Mouse (Mus musculus) lung, postnatal 0 days (tissue): ENCODE measurements around the gene Braf. TPM values are rescaled to one million over a fixed set of nuclear protein-coding genes. Genes with fewer than 3 reads are reported as not detected.

ENCODE experiments used
- ATAC-seq: fragments of 200-750 bp; cut with Nextera tagmentation; 2 replicates; pipeline ENCODE4 v1.8.0; 2017; ENCODE audit warnings: moderate library complexity
- DNase-seq: peaks from one replicate; pipeline ENCODE4 v3.0.0-alpha.2; 2016; ENCODE audit warnings: low spot score
- H3K27ac ChIP-seq: fragments of 300-500 bp; sonication (generic); 2 replicates; pipeline ENCODE4 v1.5.1; 2014; ENCODE audit warnings: antibody characterized with exemption, mild to moderate bottlenecking, low read length, mixed read lengths
- H3K27me3 ChIP-seq: fragments of 300-500 bp; sonication (generic); replicated peaks from 2 replicates; pipeline ENCODE4 v1.6.1; 2014; ENCODE audit warnings: low read length, mixed read lengths; ENCODE audit not compliant: insufficient read depth
- H3K36me3 ChIP-seq: fragments of 300-500 bp; sonication (generic); 2 replicates; pipeline ENCODE4 v1.6.1; 2014; ENCODE audit warnings: low read length, mixed read lengths; ENCODE audit not compliant: insufficient read depth
- H3K4me1 ChIP-seq: fragments of 300-500 bp; sonication (generic); 2 replicates; pipeline ENCODE4 v1.6.1; 2014; ENCODE audit warnings: antibody characterized with exemption, low read depth, low read length, mixed read lengths; ENCODE audit not compliant: insufficient read depth
- H3K4me2 ChIP-seq: fragments of 300-500 bp; sonication (generic); replicated peaks from 2 replicates; pipeline ENCODE4 v1.6.1; 2014; ENCODE audit warnings: low read depth, mild to moderate bottlenecking, low read length, moderate library complexity, mixed read lengths
- H3K4me3 ChIP-seq: fragments of 300-500 bp; sonication (generic); 2 replicates; pipeline ENCODE4 v1.5.1; 2014; ENCODE audit warnings: low read depth, low read length
- H3K9ac ChIP-seq: fragments of 300-500 bp; sonication (generic); replicated peaks from 2 replicates; pipeline ENCODE4 v1.6.1; 2014; ENCODE audit warnings: low read depth, mild to moderate bottlenecking
- H3K9me3 ChIP-seq: fragments of 300-500 bp; sonication (generic); 2 replicates; pipeline ENCODE4 v1.6.1; 2016; ENCODE audit warnings: low read length, mixed read lengths
- CTCF ChIP-seq: IDR thresholded peaks from 2 replicates; pipeline ENCODE4 v1.5.1; 2016; ENCODE audit warnings: antibody characterized with exemption, mild to moderate bottlenecking
- EP300 ChIP-seq: IDR thresholded peaks from 2 replicates; pipeline ENCODE4 v1.6.1; 2016; ENCODE audit warnings: antibody characterized with exemption, mild to moderate bottlenecking, control low read depth
- WGBS: fragments of 180-500 bp; shearing (Covaris S2); extraction: QIAGEN DNeasy Blood & Tissue Kit; methylation state at CpG from one replicate; pipeline ENCODE4 v1.1.7; 2014; 5-methylcytosine and 5-hydroxymethylcytosine counted together
- polyA plus RNA-seq: library from polyadenylated mRNA; unstranded; fragments of >200 nt; fragmentation: Nextera tagmentation; extraction: Ambion mirVana; gene quantifications from 2 replicates; pipeline ENCODE4 v1.2.1, GENCODE M21; 2015

Gene Braf
- polyA plus RNA-seq, 1 experiment from 2014 or later, result 8.1 TPM

GRCm38 (mm10) chr6:39675081-39675480 is 50.2 kb downstream of the Braf start:
- H3K4me2 ChIP-seq, result no peak overlapping the region
- TF ChIP-seq CTCF (no peak), EP300 (no peak)
- DNase-seq (no peak), ATAC-seq (no peak)
- peaks cover 5% of the 10 kb centered on the region for H3K36me3 ChIP-seq
- H3K9me3 ChIP-seq, result no peaks in the 10 kb centered on the region
- no peak overlapping the region for H3K27ac ChIP-seq
- 83% methylated on average over 7 of the region's 7 CpGs for WGBS
- no peaks in the 10 kb centered on the region for H3K27me3 ChIP-seq
- H3K9ac ChIP-seq, result no peak overlapping the region
- no peak overlapping the region for H3K4me3 ChIP-seq
- H3K4me1 ChIP-seq, result no peaks in the 10 kb centered on the region

DNA sequence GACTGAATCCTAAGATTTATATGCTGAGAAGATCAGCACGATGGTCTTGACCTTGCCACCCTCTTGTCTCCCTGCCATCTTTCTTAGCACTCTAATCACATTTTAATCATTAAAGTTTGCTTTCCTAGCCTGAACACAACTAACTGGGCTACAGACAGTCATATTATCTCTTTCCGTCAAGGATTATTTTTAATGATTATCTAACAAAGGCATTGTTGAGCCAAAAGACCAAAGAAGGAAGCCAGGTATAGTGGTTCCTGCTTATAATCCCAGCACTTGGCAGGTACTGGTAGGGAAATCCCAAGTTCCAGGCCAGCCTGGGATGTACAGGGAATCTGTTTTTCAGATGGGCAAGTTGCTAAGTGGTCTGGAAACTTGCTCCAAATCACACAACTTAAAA is 114.0 kb downstream of the Braf start:
- 87% methylated on average over 2 of the region's 2 CpGs for WGBS
- H3K4me2 ChIP-seq, result no peak overlapping the region

DNA sequence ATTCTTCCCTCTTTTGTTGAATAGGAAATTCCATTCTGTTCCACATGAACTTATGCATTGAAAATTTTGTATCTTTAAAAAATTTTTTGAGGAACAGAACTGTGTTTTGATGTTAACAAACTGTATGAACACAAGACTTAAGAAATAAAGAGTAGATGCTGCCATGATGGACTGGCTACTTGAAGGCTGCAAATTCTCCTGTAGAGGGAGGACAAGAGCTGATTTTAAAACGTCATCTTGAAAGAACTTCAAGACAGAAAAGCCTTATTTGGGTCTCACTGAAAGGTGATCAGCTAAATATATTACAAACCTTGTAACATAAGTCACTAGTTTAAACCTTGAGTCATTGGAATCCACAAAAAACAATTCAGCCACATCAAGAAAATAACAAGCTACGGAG is 115.1 kb downstream of the Braf start:
- no peak overlapping the region for H3K27ac ChIP-seq
- DNase-seq (no peak), ATAC-seq (no peak)
- no peak overlapping the region for H3K9ac ChIP-seq
- peaks cover 11% of the 10 kb centered on the region for H3K36me3 ChIP-seq
- TF ChIP-seq EP300 (no peak), CTCF (peak; percentile 36)
- no peaks in the 10 kb centered on the region for H3K4me1 ChIP-seq
- H3K27me3 ChIP-seq, result no peaks in the 10 kb centered on the region
- H3K9me3 ChIP-seq, result no peaks in the 10 kb centered on the region
- no peak overlapping the region for H3K4me3 ChIP-seq
- WGBS, result 67% methylated on average over 2 of the region's 2 CpGs
- H3K4me2 ChIP-seq, result no peak overlapping the region

More for the DNA sequence above, 114.0 kb downstream of the Braf start:
- H3K9ac ChIP-seq, result no peak overlapping the region
- no peak for ATAC-seq
- H3K27ac ChIP-seq, result no peak overlapping the region
- no peaks in the 10 kb centered on the region for H3K27me3 ChIP-seq
- TF ChIP-seq EP300 (no peak), CTCF (no peak)
- H3K4me3 ChIP-seq, result no peak overlapping the region
- no peaks in the 10 kb centered on the region for H3K9me3 ChIP-seq
- DNase-seq, result no peak
- no peaks in the 10 kb centered on the region for H3K4me1 ChIP-seq
- H3K36me3 ChIP-seq, result peaks cover 20% of the 10 kb centered on the region

DNA sequence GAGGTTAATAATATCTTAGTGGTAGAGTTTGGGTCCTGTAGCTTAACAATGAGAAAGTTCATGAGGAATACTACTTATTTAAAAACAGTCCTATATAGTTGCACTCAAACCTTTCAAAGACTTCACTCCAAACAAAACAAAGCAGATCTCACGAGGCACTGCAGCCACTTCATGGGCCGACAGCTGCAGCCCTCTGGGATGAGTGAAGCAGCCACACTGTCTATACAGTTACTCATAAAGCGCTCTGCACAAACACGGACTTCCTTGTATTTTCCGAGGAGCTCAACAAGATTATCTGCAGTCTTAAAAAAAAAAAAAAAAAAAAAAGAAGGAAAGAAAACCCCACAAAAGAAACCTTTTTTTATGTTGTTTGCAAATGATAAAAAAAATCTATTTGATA is 117.9 kb downstream of the Braf start:
- TF ChIP-seq CTCF, result no peak
- TF ChIP-seq EP300, result no peak
- WGBS, result 63% methylated on average over 5 of the region's 5 CpGs
- H3K9ac ChIP-seq, result no peak overlapping the region
- H3K4me1 ChIP-seq, result no peaks in the 10 kb centered on the region
- peaks cover 3% of the 10 kb centered on the region; the same call in 1 of the 2 replicates for H3K36me3 ChIP-seq
- H3K4me3 ChIP-seq, result no peak overlapping the region
- DNase-seq (no peak), ATAC-seq (no peak)
- no peaks in the 10 kb centered on the region for H3K9me3 ChIP-seq
- no peaks in the 10 kb centered on the region for H3K27me3 ChIP-seq
- H3K27ac ChIP-seq, result no peak overlapping the region
- no peak overlapping the region for H3K4me2 ChIP-seq

DNA sequence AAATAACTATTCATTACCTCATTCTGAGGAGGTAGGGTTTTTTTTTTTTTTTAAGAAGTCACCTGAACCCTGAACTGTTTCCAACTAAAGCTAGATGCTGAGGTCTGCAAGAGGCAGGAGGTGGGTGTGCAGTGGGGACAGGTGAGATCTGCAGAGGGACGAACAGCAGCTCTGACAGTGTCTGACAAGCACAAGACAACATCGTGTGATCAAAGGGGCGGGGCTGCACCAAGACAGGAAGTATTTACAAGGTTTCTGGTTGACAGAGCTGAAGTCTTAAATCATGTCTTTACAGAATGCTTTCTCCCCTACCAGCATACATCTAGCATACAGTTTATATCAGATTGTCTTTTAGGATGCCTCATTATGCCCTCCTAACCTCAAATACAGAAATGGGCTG is 118.4 kb downstream of the Braf start:
- H3K4me2 ChIP-seq, result no peak overlapping the region
- no peaks in the 10 kb centered on the region for H3K9me3 ChIP-seq
- no peaks in the 10 kb centered on the region for H3K4me1 ChIP-seq
- no peak overlapping the region for H3K27ac ChIP-seq
- no peak for DNase-seq
- no peak overlapping the region for H3K4me3 ChIP-seq
- TF ChIP-seq CTCF (no peak), EP300 (no peak)
- WGBS, result 54% methylated on average over 3 of the region's 3 CpGs
- ATAC-seq, result no peak
- no peak overlapping the region for H3K9ac ChIP-seq
- no peaks in the 10 kb centered on the region for H3K27me3 ChIP-seq
- peaks cover 3% of the 10 kb centered on the region; the same call in 1 of the 2 replicates for H3K36me3 ChIP-seq

DNA sequence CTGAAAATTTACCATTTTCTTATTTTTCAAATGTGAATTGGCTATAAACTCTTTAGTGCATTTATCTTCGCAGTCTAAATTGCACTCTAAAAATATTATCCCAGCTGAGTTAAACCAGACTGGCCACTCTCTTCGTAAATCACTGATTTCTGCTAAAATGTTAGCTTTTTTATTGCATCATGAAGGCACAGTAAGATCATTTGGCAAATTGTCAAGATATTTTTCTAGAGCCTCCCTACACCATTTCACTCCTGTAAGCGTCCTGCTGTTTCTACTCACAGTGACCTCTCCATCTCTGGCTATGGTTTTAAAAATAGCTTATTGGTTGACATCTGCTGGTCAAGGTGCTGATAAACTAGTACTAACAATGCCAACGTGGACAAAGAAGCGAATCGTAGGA is 119.2 kb downstream of the Braf start:
- WGBS, result 50% methylated on average over 6 of the region's 6 CpGs
- Histone ChIP-seq H3K27ac (no peak overlapping the region), H3K9me3 (no peaks in the 10 kb centered on the region), H3K36me3 (peaks cover 3% of the 10 kb centered on the region; the same call in 1 of the 2 replicates), H3K4me3 (no peak overlapping the region), H3K9ac (no peak overlapping the region), H3K27me3 (no peaks in the 10 kb centered on the region), H3K4me1 (no peaks in the 10 kb centered on the region), H3K4me2 (no peak overlapping the region)
- ATAC-seq (peak; percentile 32; the same call in 1 of the 2 replicates), DNase-seq (peak; percentile 76)
- TF ChIP-seq CTCF (no peak), EP300 (no peak)

- Histone ChIP-seq H3K4me2 (no peak overlapping the region), H3K27ac (no peak overlapping the region), H3K9ac (no peak overlapping the region), H3K27me3 (no peaks in the 10 kb centered on the region), H3K4me3 (no peak overlapping the region), H3K9me3 (no peaks in the 10 kb centered on the region), H3K36me3 (peaks cover 8% of the 10 kb centered on the region; the same call in 1 of the 2 replicates), H3K4me1 (no peaks in the 10 kb centered on the region)
- WGBS, result 70% methylated on average over 5 of the region's 5 CpGs
- ATAC-seq (no peak), DNase-seq (no peak)
- TF ChIP-seq CTCF (no peak), EP300 (no peak)
Measured at GRCm38 (mm10) chr6:39604565-39604964, 120.7 kb downstream of the Braf start.
